Mouse (Mus musculus) MN1 (cell line): Measurements from ENCODE around the gene Tbc1d16.
"Not testable (repeated sequence)": the region's sequence is repeated elsewhere in the genome, so short reads cannot be mapped to it uniquely, and the experiment has no call there.

Experiments
- DNase-seq: peaks from one replicate; pipeline ENCODE4 v3.0.0-alpha.2; 2016; ENCODE audit warnings: low spot score

Gene Tbc1d16

DNA sequence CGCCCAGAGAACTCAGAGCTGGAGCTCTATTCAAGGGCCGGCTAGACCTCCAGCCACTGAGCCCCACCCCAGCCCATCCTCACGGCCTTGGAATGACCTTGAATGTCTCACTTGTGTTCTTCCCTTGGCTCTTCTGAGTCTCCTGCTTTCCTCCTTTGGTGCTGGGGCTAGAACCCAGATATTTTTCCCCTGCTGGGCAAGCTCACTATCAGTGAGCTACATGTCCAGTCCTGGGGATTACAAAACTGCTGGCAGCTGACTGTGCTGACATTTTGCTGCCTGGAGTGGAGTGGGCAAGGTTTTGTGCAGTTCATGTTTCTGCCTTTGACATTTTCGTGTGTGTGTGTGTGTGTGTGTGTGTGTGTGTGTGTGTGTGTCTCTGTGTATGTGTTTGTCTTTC lies 111.3 kb downstream of the Tbc1d16 start:
- no peak for DNase-seq

DNA sequence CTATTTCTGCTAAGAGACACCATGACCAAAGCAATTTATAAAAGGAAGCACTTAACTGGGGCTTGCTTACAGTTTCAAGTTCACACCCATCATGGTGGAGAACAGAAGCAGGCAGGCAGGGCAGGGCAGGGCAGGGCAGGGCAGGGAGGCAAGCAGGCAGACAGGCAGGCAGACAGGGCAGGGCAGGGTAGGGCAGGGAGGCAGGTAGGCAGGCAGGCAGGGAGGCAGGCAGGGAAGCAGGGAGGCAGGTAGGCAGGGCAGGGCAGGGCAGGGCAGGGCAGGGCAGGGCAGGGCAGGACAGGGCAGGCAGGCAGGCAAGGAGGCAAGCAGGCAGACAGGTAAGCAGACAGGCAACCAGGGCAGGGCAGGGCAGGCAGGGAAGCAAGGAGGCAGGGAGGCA lies 115.6 kb downstream of the Tbc1d16 start:
- no peak for DNase-seq

GRCm38 (mm10) chr11:119111345-119111744 lies 117.0 kb downstream of the Tbc1d16 start:
- DNase-seq = peak; percentile 30

DNA sequence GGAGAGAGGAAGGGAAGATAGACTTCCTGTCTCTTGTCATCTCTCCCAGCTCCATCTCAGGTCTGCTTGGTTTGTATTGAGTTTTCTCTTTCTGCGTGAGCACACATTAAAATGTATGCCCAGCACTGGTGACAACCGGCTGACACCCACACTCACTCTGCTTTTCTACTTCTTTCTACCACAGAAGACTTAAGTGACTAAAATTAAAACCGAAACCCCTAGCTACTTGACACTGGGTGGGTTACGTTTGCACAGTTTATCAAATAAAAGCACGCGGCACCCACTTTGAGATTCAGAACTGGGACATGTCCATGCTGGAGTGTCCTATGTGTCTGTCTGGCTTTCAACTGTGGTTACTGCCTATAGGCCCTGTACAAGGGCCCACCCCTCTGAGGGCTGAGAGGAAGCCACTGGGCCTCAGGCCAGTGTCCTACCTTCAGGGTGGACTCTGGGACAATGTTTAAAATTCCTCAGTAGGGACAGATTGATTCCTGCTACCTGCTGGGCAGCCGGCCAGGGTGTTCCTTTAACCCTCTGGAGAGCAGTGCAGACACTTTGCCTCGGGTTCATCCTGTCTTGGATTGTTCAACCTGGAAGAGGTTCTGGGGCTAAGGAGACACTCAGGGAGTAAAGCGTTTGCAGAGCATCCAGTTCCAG lies 118.8 kb downstream of the Tbc1d16 start:
- DNase-seq = no peak

DNA sequence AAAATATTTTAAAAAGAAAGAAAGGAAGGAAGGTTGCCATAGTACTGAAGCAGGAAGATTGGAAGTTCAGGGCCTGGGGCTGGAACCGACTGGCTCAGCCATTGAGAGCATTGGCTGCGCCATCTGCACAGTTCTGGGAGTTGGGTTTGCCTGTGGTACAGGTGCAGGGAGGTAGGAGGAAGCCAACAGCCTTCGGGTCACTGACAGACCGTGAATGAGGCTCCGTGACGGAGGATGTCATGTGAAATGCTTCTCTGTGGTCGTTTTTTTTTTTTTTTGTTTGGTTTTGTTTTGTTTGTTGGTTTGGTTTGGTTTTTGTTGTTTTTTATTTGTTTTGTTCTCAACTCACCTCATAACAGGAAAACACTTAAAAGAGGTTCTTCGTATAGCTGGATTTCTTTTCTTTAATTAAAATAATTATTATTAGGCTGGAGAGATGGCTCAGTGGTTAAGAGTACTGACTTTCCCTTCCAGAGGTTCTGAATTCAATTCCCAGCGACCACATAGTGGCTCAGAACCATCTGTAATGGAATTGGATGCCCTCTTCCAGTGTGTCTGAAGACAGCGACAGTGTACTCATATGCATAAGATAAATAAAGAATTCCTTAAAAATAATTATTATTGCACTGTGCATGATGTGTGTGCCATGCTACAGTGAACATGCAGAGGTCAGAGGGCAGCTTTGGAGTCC lies 119.6 kb downstream of the Tbc1d16 start:
- DNase-seq = no peak

DNA sequence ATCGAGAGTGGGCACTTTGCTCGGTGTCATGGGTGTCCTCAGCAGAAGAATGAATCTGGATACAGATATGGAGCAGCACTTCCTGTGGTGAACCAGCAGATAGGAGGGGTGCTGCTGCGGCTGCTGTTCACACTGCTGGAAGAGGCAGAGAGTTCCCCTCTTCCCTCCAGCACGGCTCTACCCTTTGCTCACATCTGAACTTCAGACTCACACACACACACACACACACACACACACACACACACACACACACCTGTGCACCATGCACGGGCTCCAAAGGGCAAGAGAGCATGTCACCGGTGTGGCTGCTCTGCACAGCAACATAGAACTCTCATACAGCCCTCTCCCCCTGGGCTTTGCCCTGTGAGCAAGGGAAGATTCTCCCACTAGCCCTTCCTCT lies 122.0 kb downstream of the Tbc1d16 start:
- DNase-seq = no peak

GRCm38 (mm10) chr11:119105748-119106147 lies 122.6 kb downstream of the Tbc1d16 start:
- peak; percentile 77 for DNase-seq

GRCm38 (mm10) chr11:119105071-119105609 lies 123.2 kb downstream of the Tbc1d16 start:
- peak; percentile 61 for DNase-seq

DNA sequence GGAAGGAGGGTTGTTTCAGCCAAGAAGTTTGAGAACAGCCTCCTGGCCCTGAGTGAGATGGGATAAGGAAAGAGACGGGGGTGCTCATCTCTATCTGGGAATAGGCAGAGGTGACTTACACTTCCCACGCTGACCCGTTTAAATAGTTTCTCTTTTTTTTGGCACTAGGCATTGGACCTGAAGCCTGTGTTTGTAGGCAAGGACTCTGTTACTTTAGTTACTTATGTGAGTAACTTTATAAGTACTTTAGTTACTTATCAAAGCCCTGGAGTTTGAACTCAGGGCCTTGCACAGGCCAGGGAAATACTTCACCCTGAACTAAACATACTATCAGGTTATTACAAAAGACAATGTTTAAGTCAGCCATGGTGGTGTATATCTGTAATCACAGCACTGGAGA lies 124.3 kb downstream of the Tbc1d16 start:
- DNase-seq = no peak

GRCm38 (mm10) chr11:119100355-119100754 lies 127.9 kb downstream of the Tbc1d16 start:
- DNase-seq = not testable (repeated sequence)

DNA sequence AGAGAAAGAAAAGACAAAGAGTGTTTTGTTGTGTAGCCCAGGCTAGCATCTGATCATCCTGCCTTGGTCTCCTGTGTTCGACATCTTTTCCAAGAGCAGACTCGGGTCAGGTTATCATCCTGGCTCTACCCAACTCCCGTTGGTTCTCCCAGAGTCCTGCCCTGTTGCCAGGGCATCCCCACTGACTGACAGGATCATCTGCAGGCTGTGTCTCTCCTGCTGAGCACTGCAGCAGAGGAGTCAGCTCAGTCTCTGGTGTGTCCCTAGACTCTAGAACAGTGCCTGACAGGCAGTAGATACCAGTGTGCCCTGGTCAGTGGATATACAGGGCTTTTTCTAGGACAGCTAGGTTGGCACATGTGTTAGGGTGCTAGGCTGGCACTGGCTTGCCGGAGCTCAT lies 130.1 kb downstream of the Tbc1d16 start:
- no peak for DNase-seq

DNA sequence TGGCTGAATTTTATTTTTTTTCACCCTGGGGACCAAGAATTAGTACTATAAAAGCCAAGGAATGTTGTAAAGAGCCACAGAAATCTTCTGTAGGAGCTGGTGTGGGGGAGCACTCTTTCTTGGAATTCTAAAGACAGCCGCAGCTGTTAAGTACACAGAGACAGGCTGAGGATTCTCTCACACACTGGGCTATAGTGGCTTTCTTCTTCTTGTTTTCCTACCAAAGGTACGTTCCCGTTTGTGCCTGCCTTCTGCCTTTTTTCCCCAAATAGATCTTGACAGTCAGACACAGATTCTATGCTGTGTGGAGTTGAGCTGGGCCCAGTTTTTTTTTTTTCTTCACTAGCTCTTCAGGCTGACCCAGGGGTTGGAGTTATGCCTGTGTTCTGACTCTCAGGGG lies 132.9 kb downstream of the Tbc1d16 start:
- no peak for DNase-seq

- no peak for DNase-seq
Observed at GRCm38 (mm10) chr11:119093322-119093721, 135.0 kb downstream of the Tbc1d16 start.
